Mouse (Mus musculus): ENCODE results near the gene Gm21970. TPM values are rescaled to one million over a fixed set of nuclear protein-coding genes. Genes with fewer than 3 reads are reported as not detected.
A peak's percentile ranks its signal among the peaks of the same experiment; 100 is the strongest.

Gm21970 gene
- polyA plus RNA-seq, 1 experiment from 2014 or later, result not detected

DNA sequence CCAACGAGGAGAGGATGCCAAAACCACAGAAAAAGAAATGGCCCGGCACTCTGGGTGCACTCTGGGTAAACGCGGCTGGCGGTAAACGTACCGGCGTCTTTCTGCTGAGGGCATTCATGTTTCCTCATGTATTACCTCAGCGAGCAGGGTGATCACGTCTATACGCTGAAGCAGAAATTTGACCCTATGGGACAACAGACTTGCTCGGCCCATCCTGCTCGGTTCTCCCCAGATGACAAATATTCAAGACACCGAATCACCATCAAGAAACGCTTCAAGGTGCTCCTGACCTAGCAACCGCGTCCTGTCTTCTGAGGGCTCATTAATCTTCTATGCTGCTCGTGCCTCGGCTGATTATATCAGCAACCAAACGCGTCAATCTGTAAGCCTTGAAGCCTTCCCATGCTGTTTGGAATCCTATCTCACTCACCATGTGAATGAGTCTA, 66.8 kb downstream of the Gm21970 start:
- no peaks in the 10 kb centered on the region for H3K4me1 ChIP-seq
- 79% methylated on average over 21 of the region's 21 CpGs for WGBS
- H3K4me3 ChIP-seq (replicated peaks), result no peak overlapping the region
- H3K9me3 ChIP-seq (replicated peaks), result no peaks in the 10 kb centered on the region
- no peak overlapping the region for H3K4me2 ChIP-seq (replicated peaks)
- H3K27me3 ChIP-seq, result no peaks in the 10 kb centered on the region
- no peak overlapping the region for H3K9ac ChIP-seq
- ATAC-seq (ENCODE audit: insufficient number of reproducible peaks, low FRiP score, low TSS enrichment, low read depth), result no peak
- no peaks in the 10 kb centered on the region for H3K36me3 ChIP-seq
- H3K27ac ChIP-seq (replicated peaks), result no peak overlapping the region

DNA sequence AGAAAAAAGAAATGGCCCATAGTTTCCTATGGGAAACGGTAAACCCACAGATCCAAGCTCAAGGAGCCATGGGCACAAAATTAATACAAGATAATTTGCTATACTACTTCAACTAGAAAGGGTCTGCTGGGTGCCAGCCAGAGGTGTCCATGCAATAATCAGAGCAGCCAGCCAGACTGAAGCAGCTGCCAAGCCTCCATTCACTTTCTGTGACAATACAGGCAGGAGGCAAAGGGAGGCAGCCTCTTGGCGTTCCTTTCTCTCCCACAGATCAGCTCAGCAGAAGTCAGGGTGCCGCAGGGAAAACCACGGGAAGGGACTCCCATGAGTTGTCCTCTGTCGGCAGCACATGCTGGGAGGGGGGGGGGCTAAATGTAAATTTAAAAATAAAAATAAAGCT, 67.5 kb downstream of the Gm21970 start:
- Histone ChIP-seq H3K4me3 (replicated peaks) (no peak overlapping the region), H3K27me3 (no peaks in the 10 kb centered on the region), H3K4me1 (no peaks in the 10 kb centered on the region), H3K36me3 (no peaks in the 10 kb centered on the region), H3K9ac (no peak overlapping the region), H3K4me2 (replicated peaks) (no peak overlapping the region), H3K27ac (replicated peaks) (no peak overlapping the region), H3K9me3 (replicated peaks) (no peaks in the 10 kb centered on the region)
- no peak for ATAC-seq (ENCODE audit: insufficient number of reproducible peaks, low FRiP score, low TSS enrichment, low read depth)
- WGBS, result 53% methylated on average over 5 of the region's 5 CpGs

DNA sequence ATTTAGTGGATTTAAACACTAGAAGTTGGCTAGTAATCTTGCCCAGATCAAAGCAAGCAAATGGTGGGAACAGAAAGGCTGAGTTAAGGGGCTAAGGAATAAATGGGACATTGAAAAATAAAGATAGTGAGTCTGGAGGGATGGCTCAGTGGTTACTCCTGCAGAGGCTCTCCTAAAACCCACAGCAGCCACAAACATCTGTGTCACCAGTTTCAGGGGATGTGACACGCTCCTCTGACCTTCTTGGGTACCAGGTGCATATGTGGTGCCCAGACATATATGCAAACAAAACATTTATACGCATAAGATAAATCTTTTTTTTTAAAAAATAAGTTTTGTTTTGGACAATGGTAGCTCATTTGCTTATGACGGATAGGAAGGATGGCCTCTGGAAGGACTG, 67.9 kb downstream of the Gm21970 start:
- Histone ChIP-seq H3K4me1 (peaks cover 4% of the 10 kb centered on the region; the same call in 1 of the 2 replicates), H3K27me3 (no peaks in the 10 kb centered on the region), H3K9me3 (replicated peaks) (no peaks in the 10 kb centered on the region), H3K4me2 (replicated peaks) (no peak overlapping the region), H3K9ac (no peak overlapping the region), H3K27ac (replicated peaks) (no peak overlapping the region), H3K36me3 (no peaks in the 10 kb centered on the region), H3K4me3 (replicated peaks) (no peak overlapping the region)
- WGBS, result 86% methylated on average over 3 of the region's 3 CpGs
- ATAC-seq (ENCODE audit: insufficient number of reproducible peaks, low FRiP score, low TSS enrichment, low read depth), result no peak

DNA sequence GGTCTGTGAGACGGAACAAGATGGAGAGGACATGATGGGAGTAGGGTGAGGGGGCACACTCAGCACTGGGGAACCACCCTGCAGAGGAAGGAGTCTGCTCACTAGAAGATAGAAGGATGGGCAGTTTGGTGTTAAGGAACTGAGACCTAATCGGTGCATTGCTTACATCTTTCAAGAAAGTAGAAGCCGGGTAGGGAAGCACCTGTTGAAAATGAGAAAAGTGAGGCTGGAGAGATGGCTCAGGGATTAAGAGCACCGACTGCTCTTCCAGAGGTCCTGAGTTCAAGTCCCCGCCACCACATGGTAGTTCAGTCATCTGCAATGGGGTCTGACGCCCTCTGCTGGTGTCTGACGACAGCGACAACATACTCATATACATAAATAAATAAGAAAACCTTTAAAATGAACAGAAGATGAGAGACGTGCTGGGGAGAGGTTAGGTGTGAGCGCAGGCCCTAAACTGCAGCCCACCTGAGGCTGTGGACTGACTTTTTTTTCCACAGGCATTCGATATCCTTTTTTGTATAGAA, 68.4 kb downstream of the Gm21970 start:
- Histone ChIP-seq H3K36me3 (no peaks in the 10 kb centered on the region), H3K9ac (no peak overlapping the region), H3K9me3 (replicated peaks) (no peaks in the 10 kb centered on the region), H3K4me1 (peaks cover 6% of the 10 kb centered on the region; the same call in 1 of the 2 replicates), H3K27ac (replicated peaks) (no peak overlapping the region), H3K4me2 (replicated peaks) (no peak overlapping the region), H3K27me3 (no peaks in the 10 kb centered on the region), H3K4me3 (replicated peaks) (no peak overlapping the region)
- no peak for ATAC-seq (ENCODE audit: insufficient number of reproducible peaks, low FRiP score, low TSS enrichment, low read depth)
- 67% methylated on average over 11 of the region's 11 CpGs for WGBS

DNA sequence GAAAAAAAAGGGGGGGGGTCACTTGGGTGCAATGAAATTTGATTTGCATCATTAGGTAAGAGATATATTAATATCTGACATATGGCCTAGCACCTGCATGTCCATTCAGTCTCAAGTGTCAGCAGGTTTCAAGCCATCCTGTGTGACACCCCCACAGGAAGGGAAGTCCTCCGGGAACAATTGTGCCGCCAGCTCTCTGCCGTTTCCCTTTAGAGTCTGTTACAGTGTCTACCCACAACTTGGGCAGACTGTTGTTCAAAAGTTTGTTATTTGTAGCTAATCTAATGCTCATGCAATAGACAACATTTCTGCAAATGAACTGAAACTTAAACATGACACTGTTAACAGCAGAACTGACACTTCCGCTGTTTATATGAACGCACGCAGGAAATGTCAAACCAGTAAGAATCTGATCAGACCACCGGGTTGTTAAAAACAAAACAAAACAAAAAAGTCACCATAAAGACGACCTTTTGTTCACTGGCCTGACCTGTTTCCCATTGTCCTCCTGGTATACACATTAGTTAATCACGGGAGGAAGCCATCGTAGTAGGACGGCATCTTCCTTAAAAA, 69.6 kb downstream of the Gm21970 start:
- Histone ChIP-seq H3K9ac (no peak overlapping the region), H3K36me3 (no peaks in the 10 kb centered on the region), H3K4me1 (peaks cover 18% of the 10 kb centered on the region), H3K9me3 (replicated peaks) (no peaks in the 10 kb centered on the region), H3K27me3 (no peaks in the 10 kb centered on the region), H3K4me3 (replicated peaks) (no peak overlapping the region), H3K27ac (replicated peaks) (no peak overlapping the region), H3K4me2 (replicated peaks) (no peak overlapping the region)
- ATAC-seq (ENCODE audit: insufficient number of reproducible peaks, low FRiP score, low TSS enrichment, low read depth), result no peak
- 63% methylated on average over 11 of the region's 11 CpGs for WGBS

DNA sequence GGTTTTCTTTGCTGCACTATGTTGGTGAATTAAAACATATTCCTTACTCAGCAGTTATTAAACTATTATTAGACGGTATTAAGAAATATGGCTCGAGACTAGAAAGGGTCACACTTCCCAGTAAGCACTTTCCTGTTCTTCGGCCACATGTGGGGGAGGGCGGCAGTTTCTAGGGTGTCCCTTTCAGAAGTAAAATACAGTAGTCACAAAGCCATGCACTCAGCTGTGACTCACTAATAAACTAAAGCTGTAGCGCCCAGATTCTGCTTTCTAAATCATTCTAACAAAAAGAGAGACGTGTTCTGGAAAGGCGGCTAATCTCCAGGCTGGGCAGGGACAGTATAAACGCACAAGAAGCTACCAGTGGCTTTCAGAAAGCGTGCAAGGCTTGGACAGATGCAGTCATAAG, 70.3 kb downstream of the Gm21970 start:
- Histone ChIP-seq H3K36me3 (no peaks in the 10 kb centered on the region), H3K4me1 (peaks cover 19% of the 10 kb centered on the region), H3K4me2 (replicated peaks) (no peak overlapping the region), H3K9me3 (replicated peaks) (no peaks in the 10 kb centered on the region), H3K27ac (replicated peaks) (no peak overlapping the region), H3K4me3 (replicated peaks) (no peak overlapping the region), H3K27me3 (no peaks in the 10 kb centered on the region), H3K9ac (no peak overlapping the region)
- WGBS, result 57% methylated on average over 9 of the region's 9 CpGs
- no peak for ATAC-seq (ENCODE audit: insufficient number of reproducible peaks, low FRiP score, low TSS enrichment, low read depth)

DNA sequence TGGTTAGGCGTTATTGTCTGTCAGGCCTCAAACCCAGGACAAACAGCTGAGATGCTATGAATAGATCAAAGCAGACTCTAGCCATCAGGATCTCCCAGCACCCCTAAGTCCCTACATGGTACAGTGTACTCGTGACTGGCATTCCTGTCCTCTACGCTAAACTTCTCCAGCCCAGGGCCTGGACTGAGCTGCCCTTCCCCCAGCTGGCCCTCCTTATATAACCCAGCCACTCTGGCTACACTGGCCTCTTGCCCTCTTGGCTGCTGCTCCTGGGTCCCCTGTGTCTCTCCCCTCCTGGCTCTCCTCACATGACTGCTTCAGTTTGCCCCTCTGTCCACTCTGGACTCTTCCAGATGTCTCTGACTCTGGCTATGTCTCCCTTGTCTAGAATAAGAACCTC, 71.1 kb downstream of the Gm21970 start:
- Histone ChIP-seq H3K9me3 (replicated peaks) (no peaks in the 10 kb centered on the region), H3K4me3 (replicated peaks) (no peak overlapping the region), H3K9ac (no peak overlapping the region), H3K27me3 (no peaks in the 10 kb centered on the region), H3K4me1 (peaks cover 19% of the 10 kb centered on the region), H3K27ac (replicated peaks) (no peak overlapping the region), H3K36me3 (no peaks in the 10 kb centered on the region), H3K4me2 (replicated peaks) (no peak overlapping the region)
- WGBS, result 67% methylated on average over 3 of the region's 3 CpGs
- ATAC-seq (ENCODE audit: insufficient number of reproducible peaks, low FRiP score, low TSS enrichment, low read depth), result no peak

DNA sequence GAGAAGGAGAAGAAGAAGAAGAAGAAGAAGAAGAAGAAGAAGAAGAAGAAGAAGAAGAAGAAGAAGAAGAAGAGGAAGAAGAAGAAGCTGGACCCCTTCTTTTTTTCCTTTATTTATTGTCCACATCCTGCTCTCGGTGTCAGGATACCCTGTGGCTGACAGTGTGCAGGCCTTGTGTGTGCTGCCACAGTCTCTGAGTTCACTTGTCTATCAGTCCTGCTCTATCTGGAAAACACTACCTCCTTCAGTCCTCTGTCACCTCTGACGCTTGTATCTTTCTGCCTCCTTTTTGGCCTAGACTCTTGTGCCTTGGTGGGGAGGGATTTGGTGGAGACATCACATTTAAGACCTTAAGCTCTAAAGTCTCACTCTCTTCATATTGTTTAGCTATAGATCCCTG, 71.9 kb downstream of the Gm21970 start:
- Histone ChIP-seq H3K9me3 (replicated peaks) (no peaks in the 10 kb centered on the region), H3K9ac (no peak overlapping the region), H3K4me1 (peaks cover 19% of the 10 kb centered on the region), H3K27ac (replicated peaks) (no peak overlapping the region), H3K4me2 (replicated peaks) (no peak overlapping the region), H3K4me3 (replicated peaks) (no peak overlapping the region), H3K27me3 (no peaks in the 10 kb centered on the region), H3K36me3 (no peaks in the 10 kb centered on the region)
- WGBS, result 85% methylated on average over 2 of the region's 2 CpGs
- ATAC-seq (ENCODE audit: insufficient number of reproducible peaks, low FRiP score, low TSS enrichment, low read depth), result no peak

DNA sequence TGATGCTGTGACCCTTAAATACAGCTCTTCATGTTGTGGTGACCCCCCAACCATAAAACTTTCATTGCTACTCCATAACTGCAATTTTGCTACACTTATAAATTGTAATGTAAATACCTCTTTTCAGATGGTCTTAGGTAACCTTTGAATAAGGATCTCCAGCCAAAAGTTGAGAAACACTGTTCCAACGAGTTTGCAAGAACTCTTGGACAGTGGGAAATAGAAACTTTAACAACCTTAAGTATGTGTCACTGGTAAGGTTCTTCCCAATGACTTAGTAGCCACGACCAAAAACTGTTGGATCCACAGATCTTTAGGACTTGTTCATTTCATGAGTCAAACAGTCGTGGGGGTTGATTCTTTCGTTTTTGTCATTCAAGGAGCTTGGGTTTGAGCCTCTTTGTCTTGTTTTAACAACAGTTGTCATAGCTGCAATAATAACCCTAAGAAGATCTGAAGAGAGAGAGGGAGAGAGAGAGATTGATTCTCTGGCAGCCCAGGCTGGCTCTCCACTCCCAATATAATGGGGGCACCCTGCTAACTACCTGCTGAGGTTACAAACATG, 72.4 kb downstream of the Gm21970 start:
- no peak overlapping the region for H3K9ac ChIP-seq

DNA sequence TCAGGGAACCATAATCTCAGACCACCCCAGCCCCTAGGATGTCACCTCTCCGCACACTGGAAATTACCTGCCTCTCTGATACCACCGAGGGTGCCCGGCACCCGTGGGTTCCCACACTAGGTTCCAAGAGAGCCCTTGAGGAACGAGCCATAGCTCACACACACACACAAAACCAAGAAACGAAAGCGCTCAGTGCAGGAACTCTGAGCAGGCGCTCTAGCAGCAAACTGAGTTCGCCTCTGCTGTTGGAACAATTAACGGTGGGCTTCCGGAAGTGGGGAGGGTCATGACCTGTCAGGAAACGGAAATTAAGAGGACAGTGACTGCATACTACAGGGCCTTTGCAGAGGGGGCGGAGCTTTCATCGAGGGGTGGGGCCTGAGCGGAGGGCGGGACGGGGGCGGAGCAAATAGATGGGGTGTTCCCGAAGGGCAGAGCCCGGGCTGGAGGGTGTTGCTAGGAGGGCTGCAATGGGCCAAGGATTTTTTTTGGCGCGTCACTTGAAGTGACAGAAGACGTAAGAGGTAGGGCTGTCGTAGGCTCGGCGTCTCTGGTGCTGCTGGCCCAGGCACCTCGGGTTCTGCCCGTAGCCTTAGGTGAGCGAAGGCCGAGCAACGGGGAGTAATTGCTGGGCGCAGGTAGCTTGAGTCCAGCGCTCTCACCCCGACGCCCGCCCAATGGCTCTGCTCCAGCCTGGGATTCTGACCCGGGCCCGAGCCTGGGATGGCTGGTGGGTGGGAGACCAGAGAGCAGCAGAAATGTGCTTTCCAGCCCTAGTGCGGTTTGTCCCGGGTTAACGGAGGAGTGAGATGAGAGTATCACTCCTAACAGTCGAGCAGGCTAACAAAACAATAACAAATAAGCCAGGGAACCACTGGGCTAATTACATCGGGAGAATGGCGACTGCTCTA, 73.3 kb downstream of the Gm21970 start:
- Histone ChIP-seq H3K27ac (replicated peaks) (peak overlapping the region; percentile 74), H3K36me3 (no peaks in the 10 kb centered on the region), H3K4me1 (peaks cover 19% of the 10 kb centered on the region), H3K9me3 (replicated peaks) (no peaks in the 10 kb centered on the region), H3K4me2 (replicated peaks) (peak overlapping the region; percentile 95), H3K27me3 (no peaks in the 10 kb centered on the region), H3K4me3 (replicated peaks) (peak overlapping the region; percentile 65), H3K9ac (peak overlapping the region; percentile 57)
- 2% methylated on average over 44 of the region's 44 CpGs for WGBS
- peak; percentile 96 for ATAC-seq (ENCODE audit: insufficient number of reproducible peaks, low FRiP score, low TSS enrichment, low read depth)

More for the DNA sequence above, 72.4 kb downstream of the Gm21970 start:
- Histone ChIP-seq H3K27me3 (no peaks in the 10 kb centered on the region), H3K27ac (replicated peaks) (peak overlapping the region; percentile 74; the same call in 1 of the 2 replicates), H3K4me1 (peaks cover 19% of the 10 kb centered on the region), H3K4me3 (replicated peaks) (peak overlapping the region; percentile 65), H3K4me2 (replicated peaks) (peak overlapping the region; percentile 95), H3K9me3 (replicated peaks) (no peaks in the 10 kb centered on the region), H3K36me3 (no peaks in the 10 kb centered on the region)
- ATAC-seq (ENCODE audit: insufficient number of reproducible peaks, low FRiP score, low TSS enrichment, low read depth), result no peak
- WGBS, result 82% methylated on average over 4 of the region's 4 CpGs

DNA sequence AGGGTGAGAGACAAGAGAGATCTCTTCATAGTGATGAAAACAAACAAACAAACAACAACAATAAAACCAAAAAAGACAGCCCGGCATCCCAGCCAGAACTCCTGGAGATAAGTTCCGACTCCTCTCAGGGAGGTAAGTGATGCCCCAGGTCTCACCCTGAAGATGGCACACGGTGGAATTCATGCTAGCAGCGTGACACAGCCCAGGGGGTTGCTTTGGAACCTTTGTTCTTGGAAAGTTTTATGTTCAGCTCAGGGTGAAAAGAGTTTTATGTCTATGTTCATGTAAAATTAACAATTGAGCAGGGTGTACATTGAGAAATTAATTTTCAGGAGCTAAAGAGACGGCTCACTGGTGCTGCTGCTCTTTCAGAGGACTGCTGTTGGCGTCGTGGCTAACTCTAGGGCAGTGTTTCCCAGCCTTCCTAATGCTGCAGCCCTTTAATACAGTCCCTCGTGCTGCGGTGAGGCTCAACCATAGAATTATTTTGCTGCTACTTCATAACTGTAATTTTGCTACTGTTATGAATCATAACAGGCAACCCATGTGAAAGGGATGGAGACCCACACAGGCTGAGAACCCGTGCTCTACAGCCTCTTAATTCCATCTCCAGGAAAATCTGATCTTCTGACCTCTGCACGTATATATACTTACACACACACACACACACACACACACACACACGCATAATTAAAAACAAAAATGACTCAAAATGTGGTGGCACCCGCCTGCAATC, 74.2 kb downstream of the Gm21970 start:
- H3K4me1 ChIP-seq, result peaks cover 19% of the 10 kb centered on the region
- no peaks in the 10 kb centered on the region for H3K9me3 ChIP-seq (replicated peaks)
- no peaks in the 10 kb centered on the region for H3K36me3 ChIP-seq
- H3K27me3 ChIP-seq, result no peaks in the 10 kb centered on the region
- H3K27ac ChIP-seq (replicated peaks), result no peak overlapping the region
- peak overlapping the region; percentile 95 for H3K4me2 ChIP-seq (replicated peaks)
- H3K9ac ChIP-seq, result no peak overlapping the region
- ATAC-seq (ENCODE audit: insufficient number of reproducible peaks, low FRiP score, low TSS enrichment, low read depth), result no peak
- peak overlapping the region; percentile 65 for H3K4me3 ChIP-seq (replicated peaks)
- WGBS, result 36% methylated on average over 13 of the region's 13 CpGs
